Mouse (Mus musculus) T-cell, adult 2 months (primary cell): Measurements from ENCODE around the gene Speer4a.
"Not testable (repeated sequence)": the region's sequence is repeated elsewhere in the genome, so short reads cannot be mapped to it uniquely, and the experiment has no call there.

Source experiments
- DNase-seq: peaks from one replicate; pipeline ENCODE4 v3.0.0; 2022; ENCODE audit warnings: low spot score

Gene Speer4a

DNA sequence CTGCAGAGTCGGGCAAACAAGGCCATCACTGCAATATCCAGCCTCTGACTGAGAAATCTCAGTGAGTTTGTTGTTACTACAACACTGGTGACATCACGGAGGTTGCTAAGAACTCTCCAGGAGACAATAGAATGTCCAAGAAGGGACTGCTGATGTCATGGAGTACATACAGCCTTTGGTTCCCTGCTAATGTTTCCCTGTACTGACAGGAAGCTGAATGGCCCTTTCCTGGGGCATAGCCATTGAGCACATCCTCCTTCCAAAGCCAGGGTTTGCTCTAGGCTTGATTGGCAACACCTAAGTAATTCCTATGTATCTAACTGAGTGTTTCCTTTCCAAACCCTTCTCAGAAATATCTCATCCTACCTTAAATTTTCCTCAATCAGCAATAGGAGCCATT lies at the start of gene Speer4a:
Speer4a (minus strand) TSS at position 101 of the 400 bp plus-strand sequence.
- not testable (repeated sequence) for DNase-seq

DNA sequence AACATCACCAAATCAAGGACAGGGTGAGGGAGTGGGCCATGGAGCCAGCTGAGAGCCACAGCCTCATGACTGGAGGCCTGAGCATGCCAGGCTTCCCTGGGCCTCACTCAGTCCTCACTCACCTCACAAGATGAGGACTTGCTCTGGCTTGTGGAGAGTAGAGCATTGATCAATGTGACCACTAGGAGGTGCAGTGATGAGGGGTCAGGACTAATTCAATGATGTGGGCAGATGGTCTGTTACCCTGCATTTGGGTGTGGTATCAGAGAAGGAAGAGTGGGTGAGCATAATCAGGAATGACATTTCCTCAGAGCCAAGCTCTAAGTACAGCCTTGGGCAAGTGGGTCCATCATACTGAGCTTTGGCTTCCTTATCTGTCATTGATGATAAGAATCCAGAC lies 39.7 kb upstream of the Speer4a start:
- not testable (repeated sequence) for DNase-seq

DNA sequence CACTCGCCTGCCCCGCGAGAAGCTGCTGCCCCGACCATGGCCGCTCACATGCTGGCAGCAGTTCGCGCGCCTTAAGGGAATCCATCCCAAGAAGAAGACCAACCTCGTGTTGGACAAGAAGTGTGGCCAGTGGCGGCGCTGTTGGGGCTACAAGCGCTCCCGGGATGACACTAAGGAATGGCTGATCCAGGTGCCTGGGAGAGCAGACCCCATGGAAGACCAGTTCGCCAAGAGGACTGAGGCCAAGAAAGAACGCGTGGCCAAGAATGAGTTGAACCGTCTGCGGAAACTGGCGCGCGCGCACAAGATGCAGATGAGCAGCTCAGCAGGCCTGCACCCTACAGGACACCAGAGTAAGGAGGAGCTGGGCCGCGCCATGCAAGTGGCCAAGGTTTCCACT lies 31.4 kb upstream of the Speer4a start:
- no peak for DNase-seq

DNA sequence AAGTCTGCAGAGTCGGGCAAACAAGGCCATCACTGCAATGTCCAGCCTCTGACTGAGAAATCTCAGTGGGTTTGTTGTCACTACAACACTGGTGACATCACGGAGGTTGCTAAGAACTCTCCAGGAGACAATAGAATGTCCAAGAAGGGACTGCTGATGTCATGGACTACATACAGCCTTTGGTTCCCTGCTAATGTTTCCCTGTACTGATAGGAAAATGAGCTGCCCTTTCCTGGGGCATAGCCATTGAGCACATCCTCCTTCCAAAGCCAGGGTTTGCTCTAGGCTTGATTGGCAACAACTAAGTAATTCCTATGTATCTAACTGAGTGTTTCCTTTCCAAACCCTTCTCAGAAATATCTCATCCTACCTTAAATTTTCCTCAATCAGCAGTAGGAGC lies 19.1 kb upstream of the Speer4a start, which contains the start of gene Gm7347:
Gm7347 (minus strand) TSS at position 101 of the 400 bp plus-strand sequence.
- not testable (repeated sequence) for DNase-seq

DNA sequence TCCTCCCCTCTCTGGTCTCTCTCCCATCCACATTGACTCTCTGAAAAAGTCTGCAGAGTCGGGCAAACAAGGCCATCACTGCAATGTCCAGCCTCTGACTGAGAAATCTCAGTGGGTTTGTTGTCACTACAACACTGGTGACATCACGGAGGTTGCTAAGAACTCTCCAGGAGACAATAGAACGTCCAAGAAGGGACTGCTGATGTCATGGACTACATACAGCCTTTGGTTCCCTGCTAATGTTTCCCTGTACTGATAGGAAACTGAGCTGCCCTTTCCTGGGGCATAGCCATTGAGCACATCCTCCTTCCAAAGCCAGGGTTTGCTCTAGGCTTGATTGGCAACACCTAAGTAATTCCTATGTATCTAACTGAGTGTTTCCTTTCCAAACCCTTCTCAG lies 16.5 kb downstream of the Speer4a start, which contains the start of gene Gm5862:
Gm5862 (minus strand) TSS at position 101 of the 400 bp plus-strand sequence.
- DNase-seq, result not testable (repeated sequence)

DNA sequence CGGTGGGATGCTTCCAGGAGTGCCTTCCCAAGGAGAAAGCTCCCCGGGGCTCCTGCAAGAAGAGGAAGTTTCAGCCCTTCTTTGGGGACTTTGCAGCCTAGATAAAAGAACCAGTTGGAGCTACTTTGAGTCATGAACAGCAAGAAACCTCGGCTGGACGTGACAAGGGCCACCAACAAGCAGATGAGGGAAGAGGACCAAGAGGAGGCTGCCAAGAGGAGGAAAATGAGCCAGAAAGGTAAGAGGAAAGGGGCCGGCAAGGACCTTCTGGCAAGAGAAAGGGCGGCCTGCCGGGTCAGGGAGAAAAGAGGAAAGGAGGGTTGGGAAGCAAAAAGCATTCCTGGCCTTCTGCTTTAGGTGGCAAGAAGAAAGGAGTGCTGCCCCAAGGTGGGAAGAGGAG lies 31.7 kb downstream of the Speer4a start:
- not testable (repeated sequence) for DNase-seq

DNA sequence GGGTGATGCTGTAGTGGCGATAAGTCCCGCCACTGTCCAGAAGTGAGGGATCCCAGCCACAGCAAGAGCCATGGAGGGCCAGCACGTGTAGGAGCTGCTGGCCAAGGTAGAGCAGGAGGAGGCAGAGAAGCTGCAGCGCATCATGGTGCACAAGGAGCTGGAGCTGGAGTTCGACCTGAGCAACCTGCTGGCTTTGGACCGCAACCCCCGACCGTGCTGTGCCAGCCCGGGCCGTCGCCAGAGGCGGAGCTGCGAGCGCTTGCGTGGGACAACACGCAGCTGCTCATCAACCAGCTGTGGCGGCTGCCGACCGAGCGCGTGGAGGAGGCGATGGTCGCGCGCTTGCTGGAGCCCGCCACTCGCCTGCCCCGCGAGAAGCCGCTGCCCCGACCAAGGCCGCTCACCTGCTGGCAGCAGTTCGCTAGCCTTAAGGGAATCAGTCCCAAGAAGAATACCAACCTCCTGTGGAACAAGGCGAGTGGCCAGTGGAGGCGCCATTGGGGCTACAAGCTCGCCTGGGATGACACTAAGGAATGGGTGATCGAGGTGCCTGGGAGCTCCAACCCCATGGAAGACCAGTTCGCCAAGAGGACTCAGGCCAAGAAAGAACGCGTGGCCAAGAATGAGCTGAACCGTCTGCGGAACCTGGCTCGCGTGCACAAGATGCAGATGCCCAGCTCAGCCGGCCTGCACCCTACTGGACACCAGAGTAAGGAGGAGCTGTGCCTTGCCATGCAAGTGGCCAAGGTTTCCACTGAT lies 32.2 kb downstream of the Speer4a start:
- not testable (repeated sequence) for DNase-seq

DNA sequence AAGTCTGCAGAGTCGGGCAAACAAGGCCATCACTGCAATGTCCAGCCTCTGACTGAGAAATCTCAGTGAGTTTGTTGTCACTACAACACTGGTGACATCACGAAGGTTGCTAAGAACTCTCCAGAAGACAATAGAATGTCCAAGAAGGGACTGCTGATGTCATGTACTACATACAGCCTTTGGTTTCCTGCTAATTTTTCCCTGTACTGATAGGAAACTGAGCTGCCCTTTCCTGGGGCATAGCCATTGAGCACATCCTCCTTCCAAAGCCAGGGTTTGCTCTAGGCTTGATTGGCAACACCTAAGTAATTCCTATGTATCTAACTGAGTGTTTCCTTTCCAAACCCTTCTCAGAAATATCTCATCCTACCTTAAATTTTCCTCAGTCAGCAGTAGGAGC lies 34.7 kb downstream of the Speer4a start, which contains the start of gene Gm1979:
Gm1979 (minus strand) TSS at position 101 of the 400 bp plus-strand sequence.
- not testable (repeated sequence) for DNase-seq

DNA sequence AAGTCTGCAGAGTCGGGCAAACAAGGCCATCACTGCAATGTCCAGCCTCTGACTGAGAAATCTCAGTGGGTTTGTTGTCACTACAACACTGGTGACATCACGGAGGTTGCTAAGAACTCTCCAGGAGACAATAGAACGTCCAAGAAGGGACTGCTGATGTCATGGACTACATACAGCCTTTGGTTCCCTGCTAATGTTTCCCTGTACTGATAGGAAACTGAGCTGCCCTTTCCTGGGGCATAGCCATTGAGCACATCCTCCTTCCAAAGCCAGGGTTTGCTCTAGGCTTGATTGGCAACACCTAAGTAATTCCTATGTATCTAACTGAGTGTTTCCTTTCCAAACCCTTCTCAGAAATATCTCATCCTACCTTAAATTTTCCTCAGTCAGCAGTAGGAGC lies 50.8 kb downstream of the Speer4a start, which contains the start of gene Gm21698:
Gm21698 (minus strand) TSS at position 101 of the 400 bp plus-strand sequence.
- DNase-seq, result not testable (repeated sequence)
